Mouse (Mus musculus) myocyte (in vitro differentiated cells): Measurements from ENCODE around the gene Gpr156. TPM values are rescaled to one million over a fixed set of nuclear protein-coding genes. Genes with fewer than 3 reads are reported as not detected.
A peak's percentile ranks its signal among the peaks of the same experiment; 100 is the strongest.
"Not testable (repeated sequence)": the region's sequence is repeated elsewhere in the genome, so short reads cannot be mapped to it uniquely, and the experiment has no call there.

ENCODE experiments used
- H3K27me3 ChIP-seq: one replicate; pipeline ENCODE4 v1.6.1; 2011; ENCODE audit not compliant: control insufficient read depth, insufficient read depth, insufficient read length
- H3K36me3 ChIP-seq: one replicate; pipeline ENCODE4 v1.6.1; 2011; ENCODE audit not compliant: control insufficient read depth, insufficient read depth
- H3K4me2 ChIP-seq: one replicate; pipeline ENCODE4 v1.6.1; 2011; ENCODE audit warnings: low read depth, control low read depth
- H3K4me3 ChIP-seq: one replicate; pipeline ENCODE4 v1.5.1; 2011; ENCODE audit warnings: mild to moderate bottlenecking, control low read depth, moderate library complexity
- H3K79me2 ChIP-seq: one replicate; pipeline ENCODE4 v1.6.1; 2011; ENCODE audit not compliant: control insufficient read depth, insufficient read depth
- H3ac ChIP-seq: one replicate; pipeline ENCODE4 v1.6.1; 2011; ENCODE audit not compliant: control insufficient read depth, insufficient read length
- CEBPB ChIP-seq: IDR thresholded peaks from 2 replicates; pipeline ENCODE4 v1.6.1; 2011; ENCODE audit warnings: mild to moderate bottlenecking, moderate library complexity; ENCODE audit not compliant: poor library complexity, insufficient read depth, severe bottlenecking
- E2F4 ChIP-seq: IDR thresholded peaks from one replicate; pipeline ENCODE4 v1.6.1; 2011; ENCODE audit warnings: mild to moderate bottlenecking, control low read depth, moderate library complexity; ENCODE audit not compliant: insufficient read depth
- MAX ChIP-seq: IDR thresholded peaks from one replicate; pipeline ENCODE4 v1.6.1; 2011; ENCODE audit warnings: low read depth, mild to moderate bottlenecking, control low read depth
- MYOD1 ChIP-seq, 3 experiments: IDR thresholded peaks; one replicate each; pipeline ENCODE4 v1.6.1; 2011; ENCODE audit warnings: control low read depth in 2 of 3, low read depth in 2 of 3, mild to moderate bottlenecking in 2 of 3, moderate library complexity in 1 of 3; ENCODE audit not compliant: insufficient read length in 2 of 3, control insufficient read depth in 1 of 3
- MYOG ChIP-seq, 3 experiments: IDR thresholded peaks; one replicate each; pipeline ENCODE4 v1.6.1; 2011; ENCODE audit warnings: control low read depth in 2 of 3, low read depth in 2 of 3, mild to moderate bottlenecking in 2 of 3; ENCODE audit not compliant: insufficient read length in 2 of 3, control insufficient read depth in 1 of 3, insufficient read depth in 1 of 3
- POLR2A ChIP-seq: IDR thresholded peaks from one replicate; pipeline ENCODE4 v1.6.1; 2011; ENCODE audit warnings: low read depth, mild to moderate bottlenecking, control low read depth, moderate library complexity; ENCODE audit not compliant: insufficient read length
- POLR2AphosphoS2 ChIP-seq: IDR thresholded peaks from one replicate; pipeline ENCODE4 v1.6.1; 2011; ENCODE audit warnings: low read depth, control low read depth; ENCODE audit not compliant: insufficient read length
- REST ChIP-seq: IDR thresholded peaks from one replicate; pipeline ENCODE4 v1.6.1; 2011; ENCODE audit warnings: mild to moderate bottlenecking, control low read depth, moderate library complexity; ENCODE audit not compliant: insufficient read depth, insufficient read length
- SRF ChIP-seq: IDR thresholded peaks from one replicate; pipeline ENCODE4 v1.6.1; 2011; ENCODE audit warnings: low read depth; ENCODE audit not compliant: control insufficient read depth, insufficient read length
- TCF12 ChIP-seq: IDR thresholded peaks from one replicate; pipeline ENCODE4 v1.6.1; 2011; ENCODE audit warnings: mild to moderate bottlenecking, control low read depth; ENCODE audit not compliant: poor library complexity, insufficient read depth, severe bottlenecking
- TCF3 ChIP-seq: IDR thresholded peaks from one replicate; pipeline ENCODE4 v1.6.1; 2011; ENCODE audit warnings: low read depth, control low read depth; ENCODE audit not compliant: insufficient read length
- USF1 ChIP-seq: IDR thresholded peaks from one replicate; pipeline ENCODE4 v1.6.1; 2011; ENCODE audit warnings: low read depth, mild to moderate bottlenecking, control low read depth, moderate library complexity
- polyA plus RNA-seq: library from polyadenylated mRNA; unstranded; fragments of >200 nt; fragmentation: generic; extraction: Trizol; gene quantifications from one replicate; pipeline ENCODE4 v1.2.1, GENCODE M21; 2012; ENCODE audit warnings: missing spikeins

Gene Gpr156
- polyA plus RNA-seq, 1 experiment: 0.06 TPM

DNA sequence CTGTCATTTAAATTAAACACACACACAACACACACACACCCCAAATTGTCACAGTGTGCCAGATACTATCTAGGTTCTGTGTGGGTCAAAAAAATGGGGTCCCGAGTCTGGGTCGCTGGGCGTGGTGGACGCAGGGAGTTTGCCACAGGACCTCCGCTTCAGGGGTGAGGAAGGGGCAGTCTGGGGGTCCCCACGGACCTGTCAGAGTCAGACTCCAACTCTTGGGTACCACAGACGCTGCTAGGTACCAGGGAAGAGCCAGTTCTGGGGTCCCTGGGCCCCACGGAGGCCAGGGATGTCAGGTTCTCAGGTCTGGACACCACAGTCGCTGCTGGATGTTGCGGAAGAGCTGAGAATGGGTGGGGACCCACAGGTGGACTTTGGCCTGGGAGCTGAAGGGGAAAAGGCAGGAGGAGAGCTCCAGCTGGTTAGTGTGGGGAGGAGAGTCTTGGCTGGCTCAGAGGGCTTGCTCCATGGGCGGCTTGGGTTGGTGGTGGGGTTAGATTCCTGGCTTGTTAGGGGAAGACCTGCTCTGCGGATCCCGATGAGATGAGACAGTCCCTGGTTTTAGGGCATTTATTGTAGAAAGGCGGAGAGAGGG, 39.9 kb downstream of the Gpr156 start:
- Histone ChIP-seq H3K27me3 (no peaks in the 10 kb centered on the region), H3K36me3 (no peaks in the 10 kb centered on the region), H3K79me2 (no peaks in the 10 kb centered on the region), H3ac (no peak overlapping the region), H3K4me3 (no peak overlapping the region), H3K4me2 (no peak overlapping the region)
- TF ChIP-seq TCF3: no peak
- no peak for TF ChIP-seq MYOD1 (IDR thresholded peaks at IDR 0.05; ENCODE audit: control insufficient read depth in 1 of 3, insufficient read length in 2 of 3, low read depth in 2 of 3)
- no peak for TF ChIP-seq MAX
- TF ChIP-seq MYOG (IDR thresholded peaks at IDR 0.05; ENCODE audit: control insufficient read depth in 1 of 3, insufficient read depth in 1 of 3, insufficient read length in 2 of 3, low read depth in 2 of 3): no peak
- TF ChIP-seq E2F4: no peak
- no peak for TF ChIP-seq USF1
- no peak for TF ChIP-seq POLR2A
- TF ChIP-seq POLR2AphosphoS2: no peak
- TF ChIP-seq REST: no peak
- TF ChIP-seq TCF12: no peak
- TF ChIP-seq SRF: no peak

DNA sequence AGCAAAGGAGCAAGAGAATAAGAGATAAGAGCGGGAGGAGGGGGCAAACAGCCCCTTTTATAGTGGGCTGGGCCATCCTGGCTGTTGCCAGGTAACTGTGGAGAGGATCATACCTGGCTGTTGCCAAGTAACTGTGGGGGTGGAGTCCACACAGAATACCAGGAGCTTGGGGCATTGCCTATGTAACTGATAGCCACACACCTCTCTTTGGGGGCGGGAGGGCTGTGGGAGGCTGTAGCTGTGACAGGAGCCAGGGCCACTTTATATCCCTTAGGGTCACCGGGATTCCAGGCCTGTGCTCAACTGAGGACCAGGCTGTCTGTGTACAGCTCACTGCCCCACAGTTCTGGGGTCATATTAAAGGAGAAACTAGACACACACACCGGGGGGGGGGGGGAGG, 40.5 kb downstream of the Gpr156 start:
- Histone ChIP-seq H3K27me3 (no peaks in the 10 kb centered on the region), H3K4me3 (no peak overlapping the region), H3K36me3 (no peaks in the 10 kb centered on the region), H3K4me2 (no peak overlapping the region), H3K79me2 (no peaks in the 10 kb centered on the region), H3ac (no peak overlapping the region)
- TF ChIP-seq MYOD1 (IDR thresholded peaks at IDR 0.05; ENCODE audit: control insufficient read depth in 1 of 3, insufficient read length in 2 of 3, low read depth in 2 of 3) (no peak), MAX (no peak), TCF12 (no peak), TCF3 (no peak), SRF (no peak), POLR2A (no peak), E2F4 (no peak), REST (no peak), MYOG (IDR thresholded peaks at IDR 0.05; ENCODE audit: control insufficient read depth in 1 of 3, insufficient read depth in 1 of 3, insufficient read length in 2 of 3, low read depth in 2 of 3) (no peak), CEBPB (no peak), USF1 (no peak), POLR2AphosphoS2 (no peak)

DNA sequence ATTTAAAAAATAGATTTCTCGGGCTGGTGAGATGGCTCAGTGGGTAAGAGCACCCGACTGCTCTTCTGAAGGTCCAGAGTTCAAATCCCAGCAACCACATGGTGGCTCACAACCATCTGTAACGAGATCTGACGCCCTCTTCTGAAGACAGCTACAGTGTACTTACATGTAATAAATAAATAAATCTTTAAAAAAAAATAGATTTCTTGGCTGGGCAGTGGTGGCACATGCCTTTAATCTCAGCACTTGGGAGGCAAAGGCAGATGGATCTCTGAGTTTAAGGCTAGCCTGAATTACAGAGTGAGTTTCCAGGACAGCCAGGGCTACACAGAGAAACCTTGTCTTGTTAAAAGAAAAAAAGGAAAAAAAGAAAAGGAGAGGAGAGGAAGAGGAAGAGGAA, 46.4 kb downstream of the Gpr156 start:
- not testable (repeated sequence) for H3K79me2 ChIP-seq, H3ac ChIP-seq

DNA sequence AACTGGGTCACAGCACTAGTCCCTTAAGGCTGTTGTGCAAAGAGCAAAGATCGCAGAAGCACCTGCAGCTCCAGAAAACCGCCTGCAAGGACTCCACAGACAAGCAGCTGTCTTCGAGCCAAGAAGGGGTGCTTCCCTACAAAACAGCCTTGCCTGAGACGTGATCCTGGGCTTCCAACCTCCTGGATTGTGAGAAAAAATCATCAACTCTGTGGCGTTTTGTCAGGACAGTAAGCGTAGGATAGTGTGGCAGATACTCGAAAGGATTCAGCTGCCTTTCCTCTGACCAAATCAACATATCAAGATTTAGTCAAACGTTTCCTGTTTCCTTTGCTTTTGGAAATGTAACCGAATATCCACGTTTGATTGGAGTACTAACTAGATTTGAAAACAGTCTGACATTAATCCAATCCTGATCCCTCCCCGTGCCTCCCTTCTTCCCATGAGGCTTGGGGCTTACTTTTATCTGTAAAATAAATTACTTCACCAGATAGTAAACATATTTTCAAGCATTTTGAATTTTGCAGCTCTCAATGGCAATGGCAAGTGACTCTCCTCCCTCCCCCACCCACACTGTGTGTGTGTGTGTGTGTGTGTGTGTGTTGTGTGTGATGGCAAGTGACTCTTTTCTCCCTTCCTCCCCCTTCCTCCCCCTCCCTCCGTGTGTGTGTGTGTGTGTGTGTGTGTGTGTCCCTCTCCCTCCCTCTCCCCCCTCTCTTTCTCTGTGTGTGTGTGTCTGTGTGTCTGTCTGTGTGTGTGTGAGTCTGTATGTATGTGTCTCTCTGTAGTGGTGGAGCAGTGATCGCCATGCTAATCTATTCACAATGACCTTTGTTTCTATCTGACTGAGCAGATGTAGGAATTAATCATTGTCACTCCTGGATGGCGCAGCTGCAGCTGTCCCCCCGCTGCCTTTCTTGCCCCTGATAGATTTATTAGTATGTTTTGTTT, 47.3 kb downstream of the Gpr156 start:
- Histone ChIP-seq H3K27me3 (no peaks in the 10 kb centered on the region), H3K4me2 (peak overlapping the region; percentile 73), H3K79me2 (no peaks in the 10 kb centered on the region), H3K4me3 (no peak overlapping the region), H3ac (no peak overlapping the region), H3K36me3 (no peaks in the 10 kb centered on the region)
- TF ChIP-seq MYOD1 (IDR thresholded peaks at IDR 0.05; ENCODE audit: control insufficient read depth in 1 of 3, insufficient read length in 2 of 3, low read depth in 2 of 3) (peak; percentile 14 to 61 (median 56)), MAX (no peak)

More for the DNA sequence above, 46.4 kb downstream of the Gpr156 start:
- not testable (repeated sequence) for H3K36me3 ChIP-seq, H3K4me3 ChIP-seq, H3K4me2 ChIP-seq, H3K27me3 ChIP-seq

DNA sequence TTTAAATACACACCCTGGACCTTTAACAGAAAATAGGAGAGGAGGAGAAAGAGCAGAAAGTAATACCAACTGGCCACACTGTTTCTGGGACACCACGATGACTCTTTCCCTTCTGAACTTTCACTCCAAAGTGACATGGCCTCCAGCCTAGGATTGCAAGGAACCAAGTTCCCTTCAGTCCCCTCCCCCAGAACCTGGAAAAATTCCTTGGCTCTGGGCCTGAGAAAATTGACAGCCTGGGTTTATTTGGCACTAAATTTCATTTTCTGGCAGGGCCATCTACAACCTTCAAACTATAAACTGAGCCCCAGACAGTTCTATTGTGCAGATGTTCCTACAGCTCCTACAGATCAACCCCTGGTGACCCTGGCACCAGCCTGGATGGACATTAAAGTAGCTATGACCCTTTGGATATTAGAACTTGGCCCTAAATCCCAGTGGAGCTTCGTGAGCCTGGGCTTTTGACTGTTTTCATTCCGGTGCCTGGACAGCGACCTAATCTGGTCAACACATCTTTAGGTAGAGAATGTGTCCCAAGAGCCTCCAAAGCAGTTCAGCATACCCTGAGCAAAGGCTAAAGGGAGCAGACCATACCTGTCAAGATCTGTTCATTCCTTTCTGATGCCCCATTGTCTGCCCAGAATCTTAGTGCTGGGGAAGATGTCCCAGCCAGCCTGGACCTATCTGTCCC, 48.2 kb downstream of the Gpr156 start:
- H3K79me2 ChIP-seq: no peaks in the 10 kb centered on the region
- H3K4me3 ChIP-seq: no peak overlapping the region
- no peaks in the 10 kb centered on the region for H3K36me3 ChIP-seq
- no peak overlapping the region for H3ac ChIP-seq
- no peak for TF ChIP-seq TCF3
- TF ChIP-seq CEBPB: no peak
- TF ChIP-seq MYOG (IDR thresholded peaks at IDR 0.05; ENCODE audit: control insufficient read depth in 1 of 3, insufficient read depth in 1 of 3, insufficient read length in 2 of 3, low read depth in 2 of 3): no peak
- no peak for TF ChIP-seq SRF
- no peak for TF ChIP-seq MYOD1 (IDR thresholded peaks at IDR 0.05; ENCODE audit: control insufficient read depth in 1 of 3, insufficient read length in 2 of 3, low read depth in 2 of 3)
- no peak for TF ChIP-seq POLR2A
- TF ChIP-seq POLR2AphosphoS2: no peak
- H3K27me3 ChIP-seq: no peaks in the 10 kb centered on the region
- peak overlapping the region; percentile 73 for H3K4me2 ChIP-seq
